Mouse (Mus musculus): ENCODE results near the gene Zfp113. TPM values are rescaled to one million over a fixed set of nuclear protein-coding genes. Genes with fewer than 3 reads are reported as not detected.

Gene Zfp113
- polyA plus RNA-seq (2015; fragmentation: Nextera tagmentation; extraction: Ambion mirVana), result 4.6 and 5.2 TPM in 2 replicates

GRCm38 (mm10) chr5:138155443-138155976 is at the start of gene Zfp113:
Zfp113 (minus strand) TSS chr5:138155744.
- H3K27me3 ChIP-seq, result no peaks in the 10 kb centered on the region
- peaks cover 22% of the 10 kb centered on the region for H3K4me1 ChIP-seq (replicated peaks)
- peaks cover 22% of the 10 kb centered on the region for H3K36me3 ChIP-seq
- peak within 1 kb of the TSS; percentile 83 for H3K27ac ChIP-seq
- peak within 1 kb of the TSS; percentile 87 for H3K9ac ChIP-seq
- peak within 1 kb of the TSS; percentile 87 for H3K4me3 ChIP-seq (replicated peaks)
- H3K4me2 ChIP-seq, result peak within 1 kb of the TSS; percentile 83
- no peaks in the 10 kb centered on the region for H3K9me3 ChIP-seq (replicated peaks)
- peak; percentile 97 for ATAC-seq (ENCODE audit: low read depth)
- DNase-seq, result peak; percentile 86
- 1% methylated on average over 31 of the region's 31 CpGs for WGBS (ENCODE audit: insufficient replicate concordance)

GRCm38 (mm10) chr5:138202086-138202485 is 46.5 kb upstream of the Zfp113 start:
- H3K4me1 ChIP-seq (replicated peaks), result no peaks in the 10 kb centered on the region
- H3K27ac ChIP-seq, result no peak overlapping the region
- ATAC-seq (ENCODE audit: low read depth) (no peak), DNase-seq (no peak)
- H3K9ac ChIP-seq, result no peak overlapping the region
- no peak overlapping the region for H3K4me3 ChIP-seq (replicated peaks)
- 71% methylated on average over 3 of the region's 3 CpGs for WGBS (ENCODE audit: insufficient replicate concordance)
- no peaks in the 10 kb centered on the region for H3K36me3 ChIP-seq
- H3K4me2 ChIP-seq, result no peak overlapping the region
- no peaks in the 10 kb centered on the region for H3K27me3 ChIP-seq
- H3K9me3 ChIP-seq (replicated peaks), result peaks cover 7% of the 10 kb centered on the region; the same call in 1 of the 2 replicates

- no peak for DNase-seq
- no peak overlapping the region for H3K27ac ChIP-seq
- no peak overlapping the region for H3K4me2 ChIP-seq
- no peak for ATAC-seq (ENCODE audit: low read depth)
- no peaks in the 10 kb centered on the region for H3K36me3 ChIP-seq
- H3K4me1 ChIP-seq (replicated peaks), result peaks cover 11% of the 10 kb centered on the region
- peaks cover 3% of the 10 kb centered on the region; the same call in 1 of the 2 replicates for H3K9me3 ChIP-seq (replicated peaks)
- no peaks in the 10 kb centered on the region for H3K27me3 ChIP-seq
- 14% methylated on average over 1 of the region's 1 CpGs for WGBS (ENCODE audit: insufficient replicate concordance)
- H3K9ac ChIP-seq, result no peak overlapping the region
- H3K4me3 ChIP-seq (replicated peaks), result no peak overlapping the region
Observed at GRCm38 (mm10) chr5:138199576-138199975, 44.0 kb upstream of the Zfp113 start.

- Histone ChIP-seq H3K4me2 (peak overlapping the region; percentile 98), H3K4me1 (replicated peaks) (peaks cover 20% of the 10 kb centered on the region), H3K9me3 (replicated peaks) (no peaks in the 10 kb centered on the region), H3K27ac (no peak overlapping the region), H3K36me3 (peaks cover 18% of the 10 kb centered on the region), H3K9ac (0 out of 2 replicates have a peak overlapping the region, but pooled peaks have one; percentile 87), H3K27me3 (no peaks in the 10 kb centered on the region), H3K4me3 (replicated peaks) (peak overlapping the region; percentile 76; the same call in 1 of the 2 replicates)
- DNase-seq (no peak), ATAC-seq (ENCODE audit: low read depth) (no peak)
- WGBS (ENCODE audit: insufficient replicate concordance), result 66% methylated on average over 7 of the region's 7 CpGs
Observed at GRCm38 (mm10) chr5:138195463-138195862, 39.9 kb upstream of the Zfp113 start.

GRCm38 (mm10) chr5:138194755-138195345 is 39.3 kb upstream of the Zfp113 start:
- no peaks in the 10 kb centered on the region for H3K27me3 ChIP-seq
- H3K4me1 ChIP-seq (replicated peaks), result peaks cover 20% of the 10 kb centered on the region
- H3K36me3 ChIP-seq, result peaks cover 20% of the 10 kb centered on the region
- H3K9me3 ChIP-seq (replicated peaks), result no peaks in the 10 kb centered on the region
- H3K4me3 ChIP-seq (replicated peaks), result peak overlapping the region; percentile 76
- peak; percentile 56 for ATAC-seq (ENCODE audit: low read depth)
- peak overlapping the region; percentile 77 for H3K27ac ChIP-seq
- DNase-seq, result no peak
- 2% methylated on average over 29 of the region's 29 CpGs for WGBS (ENCODE audit: insufficient replicate concordance)
- H3K9ac ChIP-seq, result peak overlapping the region; percentile 87
- H3K4me2 ChIP-seq, result peak overlapping the region; percentile 98

GRCm38 (mm10) chr5:138193771-138194727 is 38.5 kb upstream of the Zfp113 start, which contains the start of gene Mblac1:
Mblac1 (plus strand) TSS chr5:138194314.
- Histone ChIP-seq H3K4me3 (replicated peaks) (peak within 1 kb of the TSS; percentile 76), H3K9me3 (replicated peaks) (no peaks in the 10 kb centered on the region), H3K27ac (peak within 1 kb of the TSS; percentile 77), H3K9ac (peak within 1 kb of the TSS; percentile 87), H3K36me3 (peaks cover 20% of the 10 kb centered on the region), H3K4me1 (replicated peaks) (peaks cover 20% of the 10 kb centered on the region), H3K4me2 (peak within 1 kb of the TSS; percentile 98), H3K27me3 (no peaks in the 10 kb centered on the region)
- ATAC-seq (ENCODE audit: low read depth) (peak; percentile 85), DNase-seq (peak; percentile 80)
- WGBS (ENCODE audit: insufficient replicate concordance), result 6% methylated on average over 54 of the region's 54 CpGs

GRCm38 (mm10) chr5:138187661-138188306 is 32.2 kb upstream of the Zfp113 start:
- ATAC-seq (ENCODE audit: low read depth), result peak; percentile 79
- DNase-seq, result peak; percentile 67

GRCm38 (mm10) chr5:138186950-138187638 is 31.6 kb upstream of the Zfp113 start, which contains the start of the genes Taf6 and Cnpy4:
Taf6 (minus strand) TSS chr5:138187451.
Cnpy4 (plus strand) TSS chr5:138187485.
- Histone ChIP-seq H3K9me3 (replicated peaks) (no peaks in the 10 kb centered on the region), H3K4me3 (replicated peaks) (peak within 1 kb of the TSS; percentile 81), H3K27me3 (no peaks in the 10 kb centered on the region), H3K36me3 (peaks cover 36% of the 10 kb centered on the region), H3K4me2 (peak within 1 kb of the TSS; percentile 84), H3K4me1 (replicated peaks) (peaks cover 36% of the 10 kb centered on the region), H3K27ac (peak within 1 kb of the TSS; percentile 84), H3K9ac (peak within 1 kb of the TSS; percentile 86)
- ATAC-seq (ENCODE audit: low read depth) (peak; percentile 82), DNase-seq (peak; percentile 83)
- WGBS (ENCODE audit: insufficient replicate concordance), result under 1% methylated on average over 31 of the region's 31 CpGs

More at GRCm38 (mm10) chr5:138187661-138188306, 32.2 kb upstream of the Zfp113 start:
- H3K4me2 ChIP-seq, result peak overlapping the region; percentile 84
- H3K36me3 ChIP-seq, result peaks cover 36% of the 10 kb centered on the region
- peak overlapping the region; percentile 84 for H3K27ac ChIP-seq
- peak overlapping the region; percentile 81 for H3K4me3 ChIP-seq (replicated peaks)
- WGBS (ENCODE audit: insufficient replicate concordance), result under 1% methylated on average over 10 of the region's 10 CpGs
- H3K9me3 ChIP-seq (replicated peaks), result no peaks in the 10 kb centered on the region
- H3K9ac ChIP-seq, result peak overlapping the region; percentile 84
- peaks cover 36% of the 10 kb centered on the region for H3K4me1 ChIP-seq (replicated peaks)
- H3K27me3 ChIP-seq, result no peaks in the 10 kb centered on the region

- H3K4me2 ChIP-seq, result peak overlapping the region; percentile 93
- no peaks in the 10 kb centered on the region for H3K9me3 ChIP-seq (replicated peaks)
- H3K36me3 ChIP-seq, result peaks cover 62% of the 10 kb centered on the region
- H3K27ac ChIP-seq, result peak overlapping the region; percentile 99; the same call in 1 of the 2 replicates
- no peaks in the 10 kb centered on the region for H3K27me3 ChIP-seq
- ATAC-seq (ENCODE audit: low read depth) (no peak), DNase-seq (no peak)
- 64% methylated on average over 3 of the region's 3 CpGs for WGBS (ENCODE audit: insufficient replicate concordance)
- peak overlapping the region; percentile 95 for H3K9ac ChIP-seq
- H3K4me1 ChIP-seq (replicated peaks), result peaks cover 43% of the 10 kb centered on the region
- peak overlapping the region; percentile 92 for H3K4me3 ChIP-seq (replicated peaks)
Observed at GRCm38 (mm10) chr5:138173217-138173616, 17.7 kb upstream of the Zfp113 start.

Measured in liver, embryonic 13.5 days (tissue).